Mouse (Mus musculus): Measurements from ENCODE around the gene Rims3.

- TF ChIP-seq CTCF (IDR thresholded peaks at IDR 0.05), result no peak
- no peak for TF ChIP-seq EP300 (IDR thresholded peaks at IDR 0.05)
Observed at GRCm38 (mm10) chr4:120905644-120906043, 51.0 kb downstream of the Rims3 start.

Measured in lung, postnatal 0 days (tissue).